Mouse (Mus musculus): ENCODE results near the gene Lsamp. TPM values are rescaled to one million over a fixed set of nuclear protein-coding genes. Genes with fewer than 3 reads are reported as not detected.

Gene Lsamp
- total RNA-seq, 2 experiments from 2014 or later: not detected

GRCm38 (mm10) chr16:41640876-41641275 lies 1656.7 kb downstream of the Lsamp start:
- no peak for ATAC-seq (replicated peaks; ENCODE audit: low FRiP score, low TSS enrichment, poor library complexity, severe bottlenecking)

- no peak for ATAC-seq (replicated peaks; ENCODE audit: low FRiP score, low TSS enrichment, poor library complexity, severe bottlenecking)
Observed at GRCm38 (mm10) chr16:41653261-41653660, 1669.1 kb downstream of the Lsamp start.

- ATAC-seq (replicated peaks; ENCODE audit: low FRiP score, low TSS enrichment, poor library complexity, severe bottlenecking): no peak
Observed at GRCm38 (mm10) chr16:41674316-41675038, 1690.3 kb downstream of the Lsamp start.

- ATAC-seq (replicated peaks; ENCODE audit: low FRiP score, low TSS enrichment, poor library complexity, severe bottlenecking): no peak
Observed at GRCm38 (mm10) chr16:41675774-41676173, 1691.6 kb downstream of the Lsamp start.

GRCm38 (mm10) chr16:41692435-41692834 lies 1708.3 kb downstream of the Lsamp start:
- ATAC-seq (replicated peaks; ENCODE audit: low FRiP score, low TSS enrichment, poor library complexity, severe bottlenecking): peak; percentile 61; the same call in 1 of the 2 replicates

- no peak for ATAC-seq (replicated peaks; ENCODE audit: low FRiP score, low TSS enrichment, poor library complexity, severe bottlenecking)
Observed at GRCm38 (mm10) chr16:41701790-41702428, 1717.7 kb downstream of the Lsamp start.

GRCm38 (mm10) chr16:41728900-41729585 lies 1744.9 kb downstream of the Lsamp start:
- ATAC-seq (replicated peaks; ENCODE audit: low FRiP score, low TSS enrichment, poor library complexity, severe bottlenecking): no peak

GRCm38 (mm10) chr16:41729911-41730310 lies 1745.8 kb downstream of the Lsamp start:
- ATAC-seq (replicated peaks; ENCODE audit: low FRiP score, low TSS enrichment, poor library complexity, severe bottlenecking): no peak

GRCm38 (mm10) chr16:41745037-41745436 lies 1760.9 kb downstream of the Lsamp start:
- no peak for ATAC-seq (replicated peaks; ENCODE audit: low FRiP score, low TSS enrichment, poor library complexity, severe bottlenecking)

GRCm38 (mm10) chr16:41746235-41746911 lies 1762.2 kb downstream of the Lsamp start:
- no peak for ATAC-seq (replicated peaks; ENCODE audit: low FRiP score, low TSS enrichment, poor library complexity, severe bottlenecking)

GRCm38 (mm10) chr16:41747874-41748273 lies 1763.7 kb downstream of the Lsamp start:
- no peak for ATAC-seq (replicated peaks; ENCODE audit: low FRiP score, low TSS enrichment, poor library complexity, severe bottlenecking)

- ATAC-seq (replicated peaks; ENCODE audit: low FRiP score, low TSS enrichment, poor library complexity, severe bottlenecking): no peak
Observed at GRCm38 (mm10) chr16:41748759-41749158, 1764.6 kb downstream of the Lsamp start.

GRCm38 (mm10) chr16:41764285-41764684 lies 1780.1 kb downstream of the Lsamp start:
- ATAC-seq (replicated peaks; ENCODE audit: low FRiP score, low TSS enrichment, poor library complexity, severe bottlenecking): no peak

GRCm38 (mm10) chr16:41771427-41772125 lies 1787.4 kb downstream of the Lsamp start:
- no peak for ATAC-seq (replicated peaks; ENCODE audit: low FRiP score, low TSS enrichment, poor library complexity, severe bottlenecking)

GRCm38 (mm10) chr16:41777586-41777985 lies 1793.4 kb downstream of the Lsamp start:
- no peak for ATAC-seq (replicated peaks; ENCODE audit: low FRiP score, low TSS enrichment, poor library complexity, severe bottlenecking)

GRCm38 (mm10) chr16:41785600-41785999 lies 1801.4 kb downstream of the Lsamp start:
- ATAC-seq (replicated peaks; ENCODE audit: low FRiP score, low TSS enrichment, poor library complexity, severe bottlenecking): no peak

- no peak for ATAC-seq (replicated peaks; ENCODE audit: low FRiP score, low TSS enrichment, poor library complexity, severe bottlenecking)
Observed at GRCm38 (mm10) chr16:41786704-41787103, 1802.5 kb downstream of the Lsamp start.

- ATAC-seq (replicated peaks; ENCODE audit: low FRiP score, low TSS enrichment, poor library complexity, severe bottlenecking): no peak
Observed at GRCm38 (mm10) chr16:41787146-41787545, 1803.0 kb downstream of the Lsamp start.

- ATAC-seq (replicated peaks; ENCODE audit: low FRiP score, low TSS enrichment, poor library complexity, severe bottlenecking): no peak
Observed at GRCm38 (mm10) chr16:41790016-41790415, 1805.9 kb downstream of the Lsamp start.
